In genomic region chr6:88968842-88969241, GRCm38 (mm10) we compare ENCODE assay signal across 17 mouse cellular contexts.
A peak's percentile ranks its signal among the peaks of the same experiment; 100 is the strongest.
DNase-seq lines count a peak whose midpoint lies in the region; ATAC-seq and TF ChIP-seq lines count a peak whose summit lies in the region.
"Had no signal": no experiment of that assay in that cellular context is flagged by ENCODE, and none has a peak within 500 bp of the region (broad histone marks: within the 10 kb centered on the region; RNA-seq: fewer than 3 reads in every experiment).

No protein-coding gene starts in this region.

- DNase-seq in frontal cortex, postnatal 25 days (ENCODE audit: low spot score in 2 of 2) = no peak
- peak; percentile 45 to 73 for DNase-seq in left cerebral cortex, postnatal 14 days (ENCODE audit: low spot score in 2 of 2)
- DNase-seq in left cerebral cortex, adult 11 months (ENCODE audit: low spot score) = no peak
- DNase-seq in brain, embryonic 14.5 days (ENCODE audit: low read depth) = peak; percentile 46
- DNase-seq in right cerebral cortex, postnatal 10 days (ENCODE audit: low spot score in 2 of 2) = peak; percentile 61 to 69
- DNase-seq in gastrocnemius, adult 18-20 months (ENCODE audit: low spot score) = no peak
- DNase-seq: adrenal gland, postnatal 14 days; cerebellum, adult 18-20 months; cerebellum, postnatal 25 days; kidney, postnatal 4 days; lung, embryonic 14.5 days; lung, postnatal 36 days; thymus, adult 18-20 months had no signal

- peak; percentile 29; the same call in 1 of the 2 replicates for ATAC-seq in frontal cortex, adult (ENCODE audit: low TSS enrichment)
- ATAC-seq: forebrain, embryonic 13.5 days; intestine, embryonic 16.5 days; liver, embryonic 12.5 days had no signal

- intact Hi-C loops in left cerebral cortex, postnatal 14 days (cut with DNase I) = no loop called here

- TF ChIP-seq POLR2A in brain, embryonic 14.5 days (IDR thresholded peaks at IDR 0.05; ENCODE audit: borderline replicate concordance, extremely low read depth, insufficient read depth, insufficient read length, poor library complexity, severe bottlenecking) = no peak

- no peak for TF ChIP-seq CTCF in brain, embryonic 14.5 days (IDR thresholded peaks at IDR 0.05; ENCODE audit: borderline replicate concordance, extremely low read depth, insufficient read depth, insufficient read length)

Comparison
In these comparisons a context has a peak if more than half of its experiments do, and no peak if none do; other contexts are left out.
1. DNase-seq: peak in left cerebral cortex, postnatal 14 days (2 of 2), brain, embryonic 14.5 days (single experiment) and right cerebral cortex, postnatal 10 days (2 of 2); none in frontal cortex, postnatal 25 days (0 of 2), left cerebral cortex, adult 11 months (single experiment) and gastrocnemius, adult 18-20 months (single experiment).